Mouse (Mus musculus) forebrain, embryonic 13.5 days (tissue): ENCODE data around the gene Mrvi1. TPM values are rescaled to one million over a fixed set of nuclear protein-coding genes. Genes with fewer than 3 reads are reported as not detected.

ENCODE experiments used
- ATAC-seq: fragments of 200-750 bp; cut with Nextera tagmentation; 2 replicates; pipeline ENCODE4 v1.8.0; 2017
- H3K27ac ChIP-seq: fragments of 300-500 bp; sonication (generic); 2 replicates; pipeline ENCODE4 v1.5.1; 2015; ENCODE audit warnings: inconsistent platforms, mild to moderate bottlenecking, moderate library complexity
- H3K27me3 ChIP-seq: fragments of 300-500 bp; sonication (generic); 2 replicates; pipeline ENCODE4 v1.6.1; 2015; ENCODE audit warnings: mild to moderate bottlenecking, inconsistent platforms
- H3K36me3 ChIP-seq: fragments of 300-500 bp; sonication (generic); 2 replicates; pipeline ENCODE4 v1.6.1; 2015; ENCODE audit warnings: mild to moderate bottlenecking, inconsistent platforms; ENCODE audit not compliant: poor library complexity, severe bottlenecking
- H3K4me1 ChIP-seq: fragments of 300-500 bp; sonication (generic); 2 replicates; pipeline ENCODE4 v1.6.1; 2015; ENCODE audit warnings: inconsistent platforms
- H3K4me2 ChIP-seq: fragments of 300-500 bp; sonication (generic); 2 replicates; pipeline ENCODE4 v1.6.1; 2015; ENCODE audit warnings: inconsistent platforms, mild to moderate bottlenecking, moderate library complexity
- H3K4me3 ChIP-seq: fragments of 300-500 bp; sonication (generic); 2 replicates; pipeline ENCODE4 v1.5.1; 2015; ENCODE audit warnings: mild to moderate bottlenecking, inconsistent platforms
- H3K9ac ChIP-seq: fragments of 300-500 bp; sonication (generic); 2 replicates; pipeline ENCODE4 v1.6.1; 2015; ENCODE audit warnings: mild to moderate bottlenecking, inconsistent platforms
- H3K9me3 ChIP-seq: fragments of 300-500 bp; sonication (generic); replicated peaks from 2 replicates; pipeline ENCODE4 v1.6.1; 2016; ENCODE audit warnings: inconsistent platforms
- WGBS: fragments of 180-500 bp; shearing (Covaris S2); methylation state at CpG from one replicate; pipeline ENCODE4 v1.1.7; 2015; 5-methylcytosine and 5-hydroxymethylcytosine counted together
- polyA plus RNA-seq: library from polyadenylated mRNA; unstranded; fragments of >200 nt; fragmentation: Nextera tagmentation; extraction: Ambion mirVana; gene quantifications from 2 replicates; pipeline ENCODE4 v1.2.1, GENCODE M21; 2015

The Mrvi1 gene
- polyA plus RNA-seq, 1 experiment from 2014 or later, result 0.58 TPM

DNA sequence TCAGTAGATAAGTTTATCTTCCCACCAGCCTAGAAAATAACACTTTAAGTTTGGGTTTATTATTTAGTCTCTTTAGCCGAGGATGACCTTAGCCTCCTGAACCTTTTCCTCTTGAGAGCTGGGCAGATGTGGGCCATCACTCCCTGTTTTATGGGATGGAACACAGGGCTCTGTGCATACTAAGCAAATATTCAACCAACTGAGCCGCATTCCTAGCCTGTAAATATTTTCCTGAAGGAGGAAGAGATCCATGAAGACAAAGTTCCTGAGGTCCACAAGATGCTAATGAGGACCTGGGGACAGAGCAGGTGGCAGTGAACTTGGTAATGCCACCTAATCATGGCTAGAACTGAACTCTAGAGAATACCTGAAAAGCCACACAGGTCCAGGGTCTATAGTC, 9.5 kb downstream of the Mrvi1 start:
- no peak overlapping the region for H3K4me3 ChIP-seq

GRCm38 (mm10) chr7:110967373-110967772, 14.9 kb downstream of the Mrvi1 start:
- H3K4me1 ChIP-seq, result no peaks in the 10 kb centered on the region
- H3K4me2 ChIP-seq, result no peak overlapping the region
- no peak for ATAC-seq
- WGBS, result 79% methylated on average over 4 of the region's 4 CpGs
- H3K9ac ChIP-seq, result no peak overlapping the region
- no peaks in the 10 kb centered on the region for H3K36me3 ChIP-seq
- no peaks in the 10 kb centered on the region for H3K27me3 ChIP-seq
- H3K9me3 ChIP-seq, result no peaks in the 10 kb centered on the region
- no peak overlapping the region for H3K27ac ChIP-seq
- H3K4me3 ChIP-seq, result no peak overlapping the region

More for the DNA sequence above, 9.5 kb downstream of the Mrvi1 start:
- Histone ChIP-seq H3K27ac (no peak overlapping the region), H3K9ac (no peak overlapping the region), H3K9me3 (no peaks in the 10 kb centered on the region), H3K4me2 (no peak overlapping the region), H3K27me3 (no peaks in the 10 kb centered on the region), H3K36me3 (no peaks in the 10 kb centered on the region), H3K4me1 (no peaks in the 10 kb centered on the region)
- 92% methylated on average over 2 of the region's 2 CpGs for WGBS
- ATAC-seq, result no peak

GRCm38 (mm10) chr7:110966853-110967252, 15.4 kb downstream of the Mrvi1 start:
- no peaks in the 10 kb centered on the region for H3K27me3 ChIP-seq
- H3K4me1 ChIP-seq, result no peaks in the 10 kb centered on the region
- H3K4me3 ChIP-seq, result no peak overlapping the region
- 95% methylated on average over 5 of the region's 5 CpGs for WGBS
- ATAC-seq, result no peak
- no peaks in the 10 kb centered on the region for H3K9me3 ChIP-seq
- H3K9ac ChIP-seq, result no peak overlapping the region
- H3K36me3 ChIP-seq, result no peaks in the 10 kb centered on the region
- no peak overlapping the region for H3K27ac ChIP-seq
- H3K4me2 ChIP-seq, result no peak overlapping the region

- Histone ChIP-seq H3K4me2 (no peak overlapping the region), H3K9ac (no peak overlapping the region), H3K27ac (no peak overlapping the region), H3K27me3 (no peaks in the 10 kb centered on the region), H3K36me3 (no peaks in the 10 kb centered on the region), H3K4me3 (no peak overlapping the region), H3K4me1 (no peaks in the 10 kb centered on the region), H3K9me3 (no peaks in the 10 kb centered on the region)
- ATAC-seq, result no peak
- WGBS, result 79% methylated on average over 3 of the region's 3 CpGs
Observed at GRCm38 (mm10) chr7:110965387-110965786, 16.9 kb downstream of the Mrvi1 start.

GRCm38 (mm10) chr7:110963655-110963997, 18.6 kb downstream of the Mrvi1 start:
- H3K9ac ChIP-seq, result no peak overlapping the region
- no peak overlapping the region for H3K4me2 ChIP-seq
- H3K9me3 ChIP-seq, result no peaks in the 10 kb centered on the region
- no peaks in the 10 kb centered on the region for H3K36me3 ChIP-seq
- WGBS, result 84% methylated on average over 3 of the region's 3 CpGs
- no peaks in the 10 kb centered on the region for H3K4me1 ChIP-seq
- no peak overlapping the region for H3K27ac ChIP-seq
- no peaks in the 10 kb centered on the region for H3K27me3 ChIP-seq
- ATAC-seq, result no peak
- H3K4me3 ChIP-seq, result no peak overlapping the region

DNA sequence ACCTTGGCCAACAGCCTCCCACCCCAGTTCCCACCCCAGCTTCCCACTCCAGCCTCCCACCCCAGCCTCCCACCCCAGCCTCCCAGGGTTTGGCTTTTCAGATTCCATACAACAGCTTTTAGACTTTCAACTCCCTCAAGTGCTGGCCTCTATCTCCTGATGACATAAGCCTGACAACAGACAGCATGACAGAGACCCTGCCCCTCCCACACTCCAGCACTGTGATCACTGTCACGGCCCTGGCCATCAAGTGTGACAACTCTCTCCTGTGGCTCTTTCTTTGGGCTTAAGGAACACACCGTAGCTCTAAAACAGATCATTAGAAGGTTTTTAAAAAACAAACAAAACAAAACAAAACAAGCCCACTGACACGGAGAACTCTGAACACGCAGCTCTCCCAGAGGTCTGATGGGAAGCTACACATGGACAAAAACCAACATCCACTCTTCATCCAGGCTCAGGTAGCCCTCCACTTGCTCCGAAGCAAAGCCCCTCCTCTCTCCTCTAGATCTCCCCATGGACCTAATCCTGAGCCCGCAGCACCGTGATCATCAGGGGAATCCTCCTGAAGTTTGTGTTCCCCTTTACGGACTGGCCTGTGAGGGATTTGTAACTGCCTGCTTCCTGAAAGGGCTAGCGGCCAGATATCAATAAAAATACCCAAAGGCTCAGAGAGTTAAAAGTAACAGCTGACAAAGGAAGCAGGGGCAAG, 19.2 kb downstream of the Mrvi1 start:
- Histone ChIP-seq H3K9ac (no peak overlapping the region), H3K27ac (no peak overlapping the region), H3K4me3 (no peak overlapping the region), H3K4me1 (no peaks in the 10 kb centered on the region), H3K36me3 (no peaks in the 10 kb centered on the region), H3K9me3 (no peaks in the 10 kb centered on the region), H3K27me3 (no peaks in the 10 kb centered on the region), H3K4me2 (no peak overlapping the region)
- WGBS, result 72% methylated on average over 9 of the region's 9 CpGs
- ATAC-seq, result no peak

DNA sequence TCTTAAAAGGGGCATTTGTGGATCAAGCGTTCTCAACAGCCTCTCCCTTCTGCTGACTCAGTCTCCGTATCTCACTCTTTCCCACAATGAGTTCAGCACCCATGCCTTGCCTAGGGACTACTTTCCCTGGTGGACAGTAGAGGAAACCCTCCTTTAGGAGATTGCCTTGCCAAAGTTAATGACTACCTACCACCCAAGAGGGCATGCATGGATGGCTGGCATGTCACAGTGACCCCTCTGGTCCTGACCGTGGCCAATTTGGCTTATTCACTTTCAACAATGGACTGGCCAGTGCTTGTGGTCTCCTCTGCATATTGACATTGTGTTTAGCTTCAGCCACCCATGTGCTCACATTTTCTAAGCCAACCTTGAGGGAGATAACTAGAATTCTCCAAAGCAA, 19.8 kb downstream of the Mrvi1 start:
- no peak overlapping the region for H3K4me2 ChIP-seq
- no peaks in the 10 kb centered on the region for H3K4me1 ChIP-seq
- no peak overlapping the region for H3K27ac ChIP-seq
- H3K4me3 ChIP-seq, result no peak overlapping the region
- no peak for ATAC-seq
- no peaks in the 10 kb centered on the region for H3K36me3 ChIP-seq
- H3K27me3 ChIP-seq, result no peaks in the 10 kb centered on the region
- H3K9me3 ChIP-seq, result no peaks in the 10 kb centered on the region
- 85% methylated on average over 3 of the region's 3 CpGs for WGBS
- H3K9ac ChIP-seq, result no peak overlapping the region

GRCm38 (mm10) chr7:110956422-110957170, 25.7 kb downstream of the Mrvi1 start:
- Histone ChIP-seq H3K9me3 (no peaks in the 10 kb centered on the region), H3K4me3 (no peak overlapping the region), H3K27me3 (no peaks in the 10 kb centered on the region), H3K4me2 (no peak overlapping the region), H3K27ac (no peak overlapping the region), H3K9ac (no peak overlapping the region), H3K36me3 (no peaks in the 10 kb centered on the region), H3K4me1 (no peaks in the 10 kb centered on the region)
- WGBS, result 90% methylated on average over 14 of the region's 14 CpGs
- no peak for ATAC-seq

- Histone ChIP-seq H3K36me3 (no peaks in the 10 kb centered on the region), H3K4me3 (no peak overlapping the region), H3K9ac (no peak overlapping the region), H3K4me2 (no peak overlapping the region), H3K27ac (no peak overlapping the region), H3K4me1 (no peaks in the 10 kb centered on the region), H3K27me3 (no peaks in the 10 kb centered on the region), H3K9me3 (no peaks in the 10 kb centered on the region)
- 85% methylated on average over 2 of the region's 2 CpGs for WGBS
- no peak for ATAC-seq
Observed at GRCm38 (mm10) chr7:110955576-110955975, 26.7 kb downstream of the Mrvi1 start.

DNA sequence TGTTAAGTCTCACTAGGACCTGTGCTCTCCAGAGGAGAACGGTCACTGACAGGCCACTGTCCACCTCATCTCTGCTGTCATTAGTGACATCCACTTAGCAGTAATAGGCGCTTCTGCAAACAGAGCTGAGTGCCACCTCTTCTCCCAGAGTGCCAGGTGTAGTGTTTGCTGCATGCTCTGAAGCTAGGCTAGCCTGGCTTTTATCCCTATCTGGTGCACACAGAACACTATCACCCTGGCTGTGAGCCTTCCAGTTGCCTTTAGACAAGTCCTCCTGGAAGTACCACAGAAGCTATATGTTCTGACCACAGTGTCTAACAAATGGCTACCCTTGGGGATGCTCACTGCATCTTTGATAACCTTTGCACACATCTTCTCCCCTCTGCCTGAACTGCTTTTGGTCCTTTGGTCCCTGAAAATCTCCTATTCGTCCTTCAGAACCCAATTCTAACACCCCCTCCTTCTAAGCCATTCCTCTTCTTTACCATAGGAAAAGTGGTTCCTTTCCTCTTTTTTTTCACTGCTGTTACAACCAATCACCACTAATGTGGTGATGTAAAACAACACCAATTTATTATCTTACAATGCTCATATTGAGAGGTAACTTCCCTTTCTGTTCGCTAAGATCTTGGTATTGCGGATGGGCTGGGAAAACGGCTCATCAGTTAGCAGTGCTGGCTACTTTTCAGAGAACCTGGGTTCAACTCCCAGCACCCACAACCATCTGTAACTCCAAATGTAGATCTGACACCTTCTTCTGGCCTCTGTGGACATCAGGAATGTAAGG, 28.0 kb downstream of the Mrvi1 start:
- Histone ChIP-seq H3K4me2 (no peak overlapping the region), H3K36me3 (no peaks in the 10 kb centered on the region), H3K27ac (no peak overlapping the region), H3K27me3 (no peaks in the 10 kb centered on the region), H3K9me3 (no peaks in the 10 kb centered on the region), H3K4me3 (no peak overlapping the region), H3K9ac (no peak overlapping the region), H3K4me1 (no peaks in the 10 kb centered on the region)
- no peak for ATAC-seq
- 86% methylated on average over 6 of the region's 6 CpGs for WGBS

DNA sequence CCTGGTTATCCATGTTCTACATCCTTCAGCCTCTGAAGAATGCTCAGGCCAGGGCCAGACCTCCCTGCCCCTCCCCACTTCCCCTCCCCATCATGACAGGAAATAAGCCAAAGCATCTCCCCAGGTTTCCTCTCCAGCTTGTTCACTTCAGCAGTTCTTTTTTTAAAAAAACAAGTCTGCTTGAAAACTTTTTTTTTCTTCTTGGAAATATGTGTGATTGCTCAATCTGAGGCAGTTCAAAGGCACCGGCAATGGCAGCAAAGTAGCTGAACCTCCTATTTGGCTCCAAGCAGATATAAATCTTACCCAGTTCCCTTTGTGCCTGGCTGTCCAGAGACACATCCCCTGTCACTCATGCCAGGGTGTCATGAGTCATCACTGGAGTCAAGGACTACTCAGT, 29.1 kb downstream of the Mrvi1 start:
- H3K36me3 ChIP-seq, result no peaks in the 10 kb centered on the region
- WGBS, result 90% methylated on average over 1 of the region's 1 CpGs
- no peak overlapping the region for H3K27ac ChIP-seq
- H3K4me3 ChIP-seq, result no peak overlapping the region
- H3K27me3 ChIP-seq, result no peaks in the 10 kb centered on the region
- H3K4me2 ChIP-seq, result no peak overlapping the region
- H3K4me1 ChIP-seq, result no peaks in the 10 kb centered on the region
- no peak overlapping the region for H3K9ac ChIP-seq
- ATAC-seq, result no peak
- no peaks in the 10 kb centered on the region for H3K9me3 ChIP-seq

GRCm38 (mm10) chr7:110950621-110950925, 31.7 kb downstream of the Mrvi1 start:
- Histone ChIP-seq H3K9me3 (no peaks in the 10 kb centered on the region), H3K27me3 (no peaks in the 10 kb centered on the region)
- no peak for ATAC-seq

More at GRCm38 (mm10) chr7:110950621-110950925, 31.7 kb downstream of the Mrvi1 start:
- Histone ChIP-seq H3K27ac (no peak overlapping the region), H3K4me1 (no peaks in the 10 kb centered on the region), H3K36me3 (no peaks in the 10 kb centered on the region), H3K4me3 (no peak overlapping the region), H3K4me2 (no peak overlapping the region), H3K9ac (no peak overlapping the region)
